Mouse (Mus musculus): Measurements from ENCODE around the gene Lyzl4. TPM values are rescaled to one million over a fixed set of nuclear protein-coding genes. Genes with fewer than 3 reads are reported as not detected.

Lyzl4 gene
- polyA plus RNA-seq, 1 experiment from 2014 or later: not detected

DNA sequence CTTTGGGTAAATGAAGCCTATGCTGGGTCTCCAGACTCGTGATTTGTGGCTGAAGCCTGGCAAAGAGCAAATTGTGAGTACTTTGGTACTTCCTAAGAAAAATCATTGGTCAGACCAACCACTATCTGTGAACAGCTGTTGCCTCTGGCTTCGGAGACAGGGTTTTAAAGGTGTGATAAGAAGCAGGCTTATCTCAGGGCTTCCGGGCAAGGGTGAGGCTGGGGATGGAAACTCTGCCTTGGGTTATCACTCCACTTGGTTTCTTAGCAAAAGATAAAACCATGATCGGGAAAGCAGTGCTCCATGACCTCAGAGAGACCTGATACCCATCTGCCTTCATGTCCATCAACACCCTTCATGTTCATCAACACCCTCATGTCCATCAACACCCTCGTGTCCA is 92.9 kb downstream of the Lyzl4 start:
- no peaks in the 10 kb centered on the region for H3K27me3 ChIP-seq (ENCODE audit: poor library complexity, severe bottlenecking)
- WGBS: 73% methylated on average over 5 of the region's 5 CpGs
- H3K4me1 ChIP-seq: peaks cover 20% of the 10 kb centered on the region
- no peak overlapping the region for H3K27ac ChIP-seq
- no peaks in the 10 kb centered on the region for H3K9me3 ChIP-seq
- DNase-seq (ENCODE audit: extremely low spot score, low spot score): no peak
- H3K36me3 ChIP-seq (replicated peaks): no peaks in the 10 kb centered on the region
- no peak overlapping the region for H3K4me3 ChIP-seq

- Histone ChIP-seq H3K4me1 (peaks cover 14% of the 10 kb centered on the region), H3K36me3 (replicated peaks) (no peaks in the 10 kb centered on the region), H3K4me3 (no peak overlapping the region), H3K27me3 (ENCODE audit: poor library complexity, severe bottlenecking) (no peaks in the 10 kb centered on the region), H3K9me3 (no peaks in the 10 kb centered on the region), H3K27ac (no peak overlapping the region)
- WGBS: 66% methylated on average over 4 of the region's 4 CpGs
- DNase-seq (ENCODE audit: extremely low spot score, low spot score): no peak
Observed at GRCm38 (mm10) chr9:121547431-121547830, 94.5 kb downstream of the Lyzl4 start.

DNA sequence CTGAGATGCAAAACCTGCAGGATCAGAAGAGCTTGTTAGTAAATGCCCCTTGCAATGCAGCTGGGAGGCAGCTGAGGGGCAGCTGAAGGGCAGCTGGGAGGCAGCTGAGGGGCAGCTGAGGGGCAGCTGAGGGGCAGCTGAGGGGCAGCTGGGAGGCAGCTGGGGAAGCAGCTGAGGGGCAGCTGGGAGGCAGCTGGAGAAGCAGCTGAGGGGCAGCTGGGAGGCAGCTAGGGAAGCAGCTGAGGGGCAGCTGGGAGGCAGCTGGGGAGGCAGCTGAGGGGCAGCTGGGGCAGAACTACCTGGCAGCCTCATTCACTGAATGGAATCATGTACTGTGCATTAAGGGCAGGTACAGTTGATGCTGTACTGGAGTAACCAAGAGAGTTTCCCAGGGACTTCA is 100.4 kb downstream of the Lyzl4 start:
- Histone ChIP-seq H3K9me3 (no peaks in the 10 kb centered on the region; the same call in 1 of the 2 replicates), H3K27me3 (ENCODE audit: poor library complexity, severe bottlenecking) (no peaks in the 10 kb centered on the region), H3K4me3 (no peak overlapping the region), H3K4me1 (peaks cover 4% of the 10 kb centered on the region; the same call in 1 of the 2 replicates), H3K36me3 (replicated peaks) (no peaks in the 10 kb centered on the region), H3K27ac (peak overlapping the region; percentile 53; the same call in 1 of the 2 replicates)
- DNase-seq (ENCODE audit: extremely low spot score, low spot score): no peak

DNA sequence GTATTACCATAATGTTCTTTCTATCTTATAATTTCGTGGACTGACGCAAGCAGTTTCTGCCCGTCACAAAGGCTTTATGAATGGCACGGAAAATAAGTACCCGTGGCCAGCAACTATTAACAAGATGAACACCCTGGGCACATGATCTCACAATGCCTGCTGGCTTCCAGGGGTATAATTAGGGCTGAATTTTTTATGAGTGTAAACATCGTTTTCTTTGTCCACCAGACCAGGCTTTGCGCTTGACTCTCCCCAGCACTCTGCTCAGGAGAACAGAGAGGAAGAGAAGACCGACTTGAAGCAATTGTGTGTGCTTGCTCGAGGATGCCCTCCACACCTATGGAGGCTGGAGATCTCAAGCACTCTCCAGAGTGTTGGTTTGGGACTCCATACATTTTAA is 109.3 kb downstream of the Lyzl4 start:
- 84% methylated on average over 9 of the region's 9 CpGs for WGBS
- Histone ChIP-seq H3K27me3 (ENCODE audit: poor library complexity, severe bottlenecking) (no peaks in the 10 kb centered on the region), H3K36me3 (replicated peaks) (no peaks in the 10 kb centered on the region), H3K9me3 (no peaks in the 10 kb centered on the region; the same call in 1 of the 2 replicates), H3K4me3 (no peak overlapping the region), H3K4me1 (peaks cover 4% of the 10 kb centered on the region; the same call in 1 of the 2 replicates), H3K27ac (no peak overlapping the region)
- DNase-seq (ENCODE audit: extremely low spot score, low spot score): no peak

- Histone ChIP-seq H3K9me3 (peaks cover 7% of the 10 kb centered on the region; the same call in 1 of the 2 replicates), H3K27me3 (ENCODE audit: poor library complexity, severe bottlenecking) (no peaks in the 10 kb centered on the region), H3K36me3 (replicated peaks) (no peaks in the 10 kb centered on the region), H3K4me3 (no peak overlapping the region), H3K4me1 (peaks cover 4% of the 10 kb centered on the region; the same call in 1 of the 2 replicates), H3K27ac (no peak overlapping the region)
- 87% methylated on average over 8 of the region's 8 CpGs for WGBS
- no peak for DNase-seq (ENCODE audit: extremely low spot score, low spot score)
Observed at GRCm38 (mm10) chr9:121528605-121529357, 113.1 kb downstream of the Lyzl4 start.

Other genes with a start within 250 kb of the Lyzl4 start
- gene Cck, start 146.4 kb downstream of the Lyzl4 start, polyA plus RNA-seq (2016; fragmentation: Nextera tagmentation; extraction: Ambion mirVana): 0.64 and 0.66 TPM in 2 replicates
- 0.27 and 0.33 TPM in 2 replicates for gene Vipr1, start 620 bp upstream of the Lyzl4 start, polyA plus RNA-seq (2016; fragmentation: Nextera tagmentation; extraction: Ambion mirVana)
- gene Sec22c, start 63.4 kb upstream of the Lyzl4 start, polyA plus RNA-seq (2016; fragmentation: Nextera tagmentation; extraction: Ambion mirVana): 15.3 and 18.6 TPM in 2 replicates
- 85.3 and 87.5 TPM in 2 replicates for gene Ss18l2, start 68.2 kb upstream of the Lyzl4 start, polyA plus RNA-seq (2016; fragmentation: Nextera tagmentation; extraction: Ambion mirVana)
- 52.9 and 60.5 TPM in 2 replicates for gene Nktr, start 77.1 kb upstream of the Lyzl4 start, polyA plus RNA-seq (2016; fragmentation: Nextera tagmentation; extraction: Ambion mirVana)
- gene Zfp651, start 117.2 kb upstream of the Lyzl4 start, polyA plus RNA-seq (2016; fragmentation: Nextera tagmentation; extraction: Ambion mirVana): 4.1 and 4.8 TPM in 2 replicates
- 0.12 TPM in 1 of 2 replicates, not detected in the other for gene Klhl40, start 135.5 kb upstream of the Lyzl4 start, polyA plus RNA-seq (2016; fragmentation: Nextera tagmentation; extraction: Ambion mirVana)
- gene Hhatl, start 150.4 kb upstream of the Lyzl4 start, polyA plus RNA-seq (2016; fragmentation: Nextera tagmentation; extraction: Ambion mirVana): not detected in 2 replicates
- gene Ccdc13, start 197.4 kb upstream of the Lyzl4 start, polyA plus RNA-seq (2016; fragmentation: Nextera tagmentation; extraction: Ambion mirVana): 2.6 and 2.7 TPM in 2 replicates
- gene Higd1a, start 216.3 kb upstream of the Lyzl4 start, polyA plus RNA-seq (2016; fragmentation: Nextera tagmentation; extraction: Ambion mirVana): 229 and 238 TPM in 2 replicates